Mouse (Mus musculus) testis, adult 2 months (tissue): ENCODE measurements around the gene Pitpna.

Experiments
- CTCF ChIP-seq: fragments of 200-500 bp; IDR thresholded peaks from 2 replicates; pipeline ENCODE4 v1.5.1; 2012; ENCODE audit warnings: low read depth, mild to moderate bottlenecking, inconsistent platforms, low read length, moderate library complexity; ENCODE audit not compliant: control insufficient read depth, insufficient read depth, insufficient replicate concordance
- POLR2A ChIP-seq: fragments of 200-500 bp; IDR thresholded peaks from 2 replicates; pipeline ENCODE4 v1.6.1; 2012; ENCODE audit warnings: low read depth, mild to moderate bottlenecking, inconsistent platforms, low read length, moderate library complexity; ENCODE audit not compliant: control insufficient read depth

DNA sequence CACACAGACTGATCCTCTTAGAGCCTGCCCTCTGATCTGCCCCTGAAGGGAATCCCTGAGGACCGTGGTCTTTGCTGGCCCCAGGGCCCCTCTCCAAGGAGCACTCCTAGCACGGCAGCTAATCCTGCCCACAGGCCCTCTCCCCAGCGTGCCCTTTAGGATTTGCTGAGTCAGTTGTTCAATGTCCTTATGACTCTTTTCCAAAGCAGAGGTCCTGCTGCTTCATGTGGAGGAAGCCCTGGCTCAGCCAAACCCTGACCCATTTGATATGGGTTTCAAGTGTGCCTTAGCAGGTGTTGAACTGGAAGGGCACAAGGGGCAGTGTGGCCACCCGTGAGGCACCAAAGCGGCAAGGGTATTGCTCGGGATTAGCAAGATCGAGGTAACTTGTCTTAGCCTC, 7.9 kb downstream of the Pitpna start:
- TF ChIP-seq POLR2A (no peak), CTCF (no peak)
